Mouse (Mus musculus) gastrocnemius, adult 2 months (tissue): ENCODE measurements at regions not wholly inside any gene's neighbourhood (a gene's known extent, or its start where the extent isn't known, plus 50 kb on each side); places are given as distances from the start of the nearest gene placed in this dataset.
A peak's percentile ranks its signal among the peaks of the same experiment; 100 is the strongest.

Experiments
- DNase-seq: peaks from one replicate; pipeline ENCODE4 v3.0.0; 2022
- H3K27ac ChIP-seq: fragments of 200-600 bp; 2 replicates; pipeline ENCODE4 v1.8.1; 2022; ENCODE audit warnings: mild to moderate bottlenecking
- H3K4me3 ChIP-seq: fragments of 200-600 bp; 2 replicates; pipeline ENCODE4 v1.8.1; 2022; ENCODE audit warnings: mild to moderate bottlenecking, moderate library complexity
- CTCF ChIP-seq: fragments of 200-600 bp; IDR thresholded peaks from 2 replicates; pipeline ENCODE4 v1.8.1; 2022; ENCODE audit warnings: antibody characterized with exemption, mild to moderate bottlenecking, moderate library complexity
- intact Hi-C: fragments of 180-260 bp; cut with DNase I; formaldehyde crosslinking; loops from one replicate; pipeline ENCODE4 v1.15.1; 2025

DNA sequence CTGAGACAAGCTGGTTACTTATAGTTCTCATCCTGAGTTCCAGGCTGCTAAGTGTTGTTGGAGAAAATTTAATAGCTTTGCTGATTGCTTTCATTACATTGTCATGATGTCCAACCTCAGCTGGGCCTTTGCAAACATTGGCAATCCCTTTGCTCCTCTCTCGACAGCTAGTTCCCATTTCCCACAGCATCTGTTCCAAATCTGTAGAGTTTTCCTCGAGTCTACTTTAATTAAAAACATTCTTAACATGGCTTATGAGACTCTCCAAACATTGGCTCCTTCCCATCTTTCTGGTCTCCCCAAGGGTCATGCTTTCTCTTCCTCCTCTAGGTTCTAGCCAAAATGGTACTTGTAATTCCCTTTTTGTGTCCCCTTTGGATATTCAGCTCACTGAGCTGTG, 672.6 kb upstream of the Gm8797 start:
- no peak overlapping the region for H3K27ac ChIP-seq

GRCm38 (mm10) chr3:5086721-5087120, 663.9 kb upstream of the Gm8797 start:
- intact Hi-C loops, result no loop called here
- Histone ChIP-seq H3K4me3 (no peak overlapping the region), H3K27ac (no peak overlapping the region)
- DNase-seq, result no peak
- no peak for TF ChIP-seq CTCF

More for the DNA sequence above, 672.6 kb upstream of the Gm8797 start:
- intact Hi-C loops, result no loop called here
- no peak for DNase-seq
- TF ChIP-seq CTCF, result no peak
- H3K4me3 ChIP-seq, result no peak overlapping the region

GRCm38 (mm10) chr3:5088867-5089266, 661.7 kb upstream of the Gm8797 start:
- no peak for DNase-seq
- H3K4me3 ChIP-seq, result no peak overlapping the region
- TF ChIP-seq CTCF, result no peak
- intact Hi-C loops, result no loop called here
- H3K27ac ChIP-seq, result no peak overlapping the region

- no peak for DNase-seq
- intact Hi-C loops, result no loop called here
- Histone ChIP-seq H3K27ac (peak overlapping the region; percentile 65; the same call in 1 of the 2 replicates), H3K4me3 (peak overlapping the region; percentile 66; the same call in 1 of the 2 replicates)
- TF ChIP-seq CTCF, result no peak
Measured at GRCm38 (mm10) chr3:5089393-5090010, 661.1 kb upstream of the Gm8797 start.

DNA sequence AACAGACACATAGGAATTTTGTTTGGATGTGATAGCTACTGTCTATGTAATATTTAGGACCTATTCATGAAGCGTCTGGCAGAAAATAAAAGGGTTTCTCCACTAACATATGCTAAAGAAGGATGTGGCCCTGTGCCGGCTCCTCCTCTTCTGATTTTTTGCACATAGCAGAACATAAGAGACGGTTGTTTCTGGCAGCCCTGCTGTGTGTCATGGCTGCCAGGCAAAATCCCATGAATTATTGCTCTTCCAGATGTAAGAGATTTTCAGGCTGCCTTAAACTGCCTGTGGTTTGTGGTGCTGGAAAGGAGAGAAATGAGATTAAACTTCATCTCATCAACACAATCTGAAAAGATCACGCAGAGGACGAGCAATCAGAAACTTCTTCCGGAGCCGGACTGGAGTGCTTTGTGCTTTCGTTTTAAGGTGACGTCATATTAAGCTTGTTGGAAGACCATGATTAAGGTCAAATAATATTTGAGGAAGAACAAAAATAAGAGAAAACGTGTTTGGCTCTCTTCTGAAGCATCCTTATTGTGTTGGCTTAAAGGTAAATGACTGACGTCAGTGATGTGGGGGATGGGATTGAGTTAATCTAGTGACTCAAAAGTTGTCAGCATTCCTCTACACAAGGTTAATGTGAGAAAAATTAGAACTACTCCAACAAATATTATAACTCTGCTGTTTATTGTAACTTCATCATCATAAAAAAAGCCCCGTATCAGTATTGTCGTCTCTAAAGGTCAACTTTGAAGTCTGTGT, 660.3 kb upstream of the Gm8797 start:
- TF ChIP-seq CTCF, result no peak
- no peak for DNase-seq
- Histone ChIP-seq H3K4me3 (peak overlapping the region; percentile 66), H3K27ac (peak overlapping the region; percentile 65)
- intact Hi-C loops, result no loop called here

DNA sequence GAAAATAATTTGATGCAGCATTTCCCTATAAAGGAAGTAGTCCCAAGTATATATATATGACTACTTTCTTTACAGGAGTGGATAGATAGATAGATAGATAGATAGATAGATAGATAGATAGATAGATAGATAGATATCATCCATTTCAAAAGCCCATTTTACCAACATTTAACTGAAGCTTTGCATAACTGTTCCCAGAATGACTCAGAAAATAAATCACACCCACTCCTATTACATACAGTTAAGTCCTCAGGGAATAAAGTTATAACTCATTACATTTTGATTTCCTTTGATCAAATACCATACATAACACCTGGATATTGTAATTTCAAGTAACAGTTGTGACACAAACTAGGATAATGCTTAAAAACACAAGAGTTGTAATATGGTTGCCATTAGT, 659.6 kb upstream of the Gm8797 start:
- H3K27ac ChIP-seq, result no peak overlapping the region
- no peak for TF ChIP-seq CTCF
- DNase-seq, result no peak
- H3K4me3 ChIP-seq, result no peak overlapping the region
- intact Hi-C loops, result no loop called here
